Mouse (Mus musculus): ENCODE data around the gene Krt31. TPM values are rescaled to one million over a fixed set of nuclear protein-coding genes. Genes with fewer than 3 reads are reported as not detected.
A peak's percentile ranks its signal among the peaks of the same experiment; 100 is the strongest.

The Krt31 gene
- polyA plus RNA-seq, 1 experiment from 2014 or later, result 0.69 TPM

DNA sequence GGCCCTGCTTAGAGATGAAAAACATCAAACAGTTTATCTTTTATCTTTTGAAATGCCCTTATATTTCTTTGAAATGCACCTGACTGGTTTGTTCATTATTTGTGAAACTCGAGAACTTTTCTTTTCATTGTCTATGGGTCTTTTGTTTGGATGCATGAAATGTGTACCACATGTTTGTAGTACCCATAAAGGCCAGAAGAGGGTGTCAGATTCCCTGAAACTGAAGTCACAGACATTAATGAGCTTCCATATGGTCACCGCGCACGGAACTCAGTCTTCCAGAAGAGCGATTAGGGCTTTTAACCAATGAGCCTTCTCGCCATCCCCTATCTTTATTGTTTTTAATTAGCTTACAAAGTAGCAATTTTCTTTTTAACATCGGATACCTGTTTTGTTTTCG lies 8.5 kb upstream of the Krt31 start:
- H3K27me3 ChIP-seq (ENCODE audit: control insufficient read depth, insufficient read depth, low read length), result no peaks in the 10 kb centered on the region
- H3K27ac ChIP-seq (ENCODE audit: low read length), result no peak overlapping the region
- 78% methylated on average over 8 of the region's 8 CpGs for WGBS
- no peak overlapping the region for H3K4me3 ChIP-seq (ENCODE audit: low read depth, low read length)
- no peaks in the 10 kb centered on the region for H3K36me3 ChIP-seq (ENCODE audit: control insufficient read depth, insufficient read depth, low read length)
- no peaks in the 10 kb centered on the region for H3K9me3 ChIP-seq (ENCODE audit: control insufficient read depth, low read depth, low read length)
- H3K9ac ChIP-seq (replicated peaks; ENCODE audit: low read depth, low read length), result no peak overlapping the region
- H3K4me2 ChIP-seq (replicated peaks; ENCODE audit: low read depth, low read length), result no peak overlapping the region
- no peaks in the 10 kb centered on the region for H3K4me1 ChIP-seq (ENCODE audit: control insufficient read depth, insufficient read depth, low read length)
- no peak for ATAC-seq (ENCODE audit: insufficient number of reproducible peaks, insufficient read depth, low FRiP score, low read depth)

DNA sequence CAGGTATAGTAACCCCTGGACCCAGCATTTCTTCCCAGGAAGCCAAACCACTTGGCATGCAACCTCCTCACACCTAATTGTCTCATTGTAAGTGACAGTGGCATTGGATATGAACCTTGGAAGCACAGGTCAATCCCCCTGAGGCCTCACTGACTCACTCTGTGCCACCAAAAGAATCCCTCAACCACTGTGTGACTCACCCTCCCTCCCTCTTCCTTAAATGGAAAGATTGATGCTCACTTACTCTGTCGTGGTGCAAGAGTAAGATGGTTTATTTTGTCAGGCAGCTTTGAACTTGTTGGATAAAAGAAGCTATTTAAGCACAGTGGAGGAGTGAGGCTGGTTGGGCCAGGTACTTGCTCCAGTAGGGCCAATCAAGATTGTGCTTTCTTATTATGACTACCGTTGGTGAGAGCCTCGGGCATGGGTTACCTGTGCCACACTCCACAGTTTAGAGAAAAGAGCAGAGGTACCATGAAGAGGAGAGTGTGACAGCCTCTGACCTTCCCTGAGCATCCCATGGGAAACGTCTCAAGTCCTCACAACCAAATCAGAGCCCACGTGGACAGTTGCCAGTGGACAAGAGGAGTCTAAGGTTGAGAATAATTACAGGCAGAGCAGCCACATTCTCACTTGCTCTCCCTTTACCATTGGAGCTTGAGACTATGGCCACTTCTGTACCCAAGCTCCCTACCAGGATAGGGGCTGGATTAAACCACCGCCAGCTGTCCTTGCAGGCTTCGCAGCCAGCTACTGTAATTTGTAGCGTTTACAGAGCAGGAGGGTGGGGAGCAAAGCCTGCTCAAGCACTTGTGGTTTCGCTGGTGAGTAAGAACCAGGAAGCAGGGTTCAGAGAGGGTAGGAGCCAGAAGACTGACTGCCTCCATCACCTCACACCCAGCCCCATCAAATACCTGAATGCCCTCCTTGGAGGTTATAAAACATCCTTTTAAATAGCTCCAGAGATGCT lies 5.6 kb upstream of the Krt31 start:
- H3K36me3 ChIP-seq (ENCODE audit: control insufficient read depth, insufficient read depth, low read length), result no peaks in the 10 kb centered on the region
- H3K27ac ChIP-seq (ENCODE audit: low read length), result no peak overlapping the region
- H3K27me3 ChIP-seq (ENCODE audit: control insufficient read depth, insufficient read depth, low read length), result no peaks in the 10 kb centered on the region
- no peak overlapping the region for H3K4me2 ChIP-seq (replicated peaks; ENCODE audit: low read depth, low read length)
- ATAC-seq (ENCODE audit: insufficient number of reproducible peaks, insufficient read depth, low FRiP score, low read depth), result peak; percentile 23; the same call in 1 of the 2 replicates
- 57% methylated on average over 9 of the region's 9 CpGs for WGBS
- H3K4me1 ChIP-seq (ENCODE audit: control insufficient read depth, insufficient read depth, low read length), result no peaks in the 10 kb centered on the region
- no peaks in the 10 kb centered on the region for H3K9me3 ChIP-seq (ENCODE audit: control insufficient read depth, low read depth, low read length)
- H3K4me3 ChIP-seq (ENCODE audit: low read depth, low read length), result no peak overlapping the region
- no peak overlapping the region for H3K9ac ChIP-seq (replicated peaks; ENCODE audit: low read depth, low read length)

DNA sequence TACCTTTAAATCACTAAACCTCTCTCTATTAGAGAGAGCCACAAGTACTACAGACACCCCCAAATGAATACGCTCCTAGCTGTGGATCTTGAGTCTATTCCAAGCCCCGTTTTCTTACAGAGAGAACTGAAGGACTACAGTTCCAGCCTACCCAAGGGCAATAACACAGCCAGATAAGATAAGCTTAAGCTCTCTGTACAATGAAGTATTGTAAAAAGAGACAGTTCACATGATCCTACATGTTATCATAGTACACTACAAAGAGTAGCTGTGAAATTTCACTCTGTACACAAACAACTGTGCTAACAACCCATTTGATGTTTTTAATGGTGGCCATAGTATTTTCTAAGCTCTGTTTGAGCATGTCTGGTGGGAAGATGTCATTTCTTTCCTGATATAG lies 3.2 kb downstream of the Krt31 start:
- no peak overlapping the region for H3K4me2 ChIP-seq (replicated peaks; ENCODE audit: low read depth, low read length)
- WGBS, result 84% methylated on average over 2 of the region's 2 CpGs
- no peaks in the 10 kb centered on the region for H3K4me1 ChIP-seq (ENCODE audit: control insufficient read depth, insufficient read depth, low read length)

DNA sequence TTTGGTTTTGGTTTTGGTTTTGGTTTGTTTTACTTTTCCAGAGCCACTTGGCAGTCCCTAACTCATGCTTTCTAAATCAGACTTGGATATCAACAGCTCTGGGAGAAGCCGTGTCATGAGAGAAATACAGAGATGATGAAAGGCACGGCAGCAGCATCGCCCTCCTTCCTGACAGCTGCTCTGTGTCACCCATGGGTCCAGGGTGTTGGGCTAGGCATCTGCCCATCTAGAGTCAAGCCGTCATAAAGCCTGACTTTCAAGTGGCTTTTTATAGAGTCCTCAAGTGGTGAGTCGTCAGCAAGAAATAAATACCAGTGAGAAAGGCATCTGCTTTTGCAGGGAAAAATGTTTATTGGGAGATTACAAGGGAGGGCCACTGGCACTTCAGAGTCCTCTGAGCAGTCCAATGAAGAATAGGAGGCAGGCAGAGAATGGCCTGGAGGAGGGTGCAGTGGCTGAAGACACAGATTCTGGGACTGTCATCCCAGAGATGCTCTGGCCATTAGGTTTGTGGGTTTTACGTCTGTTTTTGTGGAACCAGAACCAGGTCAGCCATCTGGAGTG lies 4.0 kb downstream of the Krt31 start:
- Histone ChIP-seq H3K4me1 (ENCODE audit: control insufficient read depth, insufficient read depth, low read length) (no peaks in the 10 kb centered on the region), H3K4me3 (ENCODE audit: low read depth, low read length) (no peak overlapping the region), H3K36me3 (ENCODE audit: control insufficient read depth, insufficient read depth, low read length) (no peaks in the 10 kb centered on the region), H3K9me3 (ENCODE audit: control insufficient read depth, low read depth, low read length) (no peaks in the 10 kb centered on the region), H3K9ac (replicated peaks; ENCODE audit: low read depth, low read length) (no peak overlapping the region), H3K27ac (ENCODE audit: low read length) (no peak overlapping the region), H3K27me3 (ENCODE audit: control insufficient read depth, insufficient read depth, low read length) (no peaks in the 10 kb centered on the region), H3K4me2 (replicated peaks; ENCODE audit: low read depth, low read length) (no peak overlapping the region)
- no peak for ATAC-seq (ENCODE audit: insufficient number of reproducible peaks, insufficient read depth, low FRiP score, low read depth)
- WGBS, result 65% methylated on average over 6 of the region's 6 CpGs

More for the DNA sequence above, 3.2 kb downstream of the Krt31 start:
- Histone ChIP-seq H3K9ac (replicated peaks; ENCODE audit: low read depth, low read length) (no peak overlapping the region), H3K36me3 (ENCODE audit: control insufficient read depth, insufficient read depth, low read length) (no peaks in the 10 kb centered on the region), H3K4me3 (ENCODE audit: low read depth, low read length) (no peak overlapping the region), H3K27ac (ENCODE audit: low read length) (no peak overlapping the region), H3K9me3 (ENCODE audit: control insufficient read depth, low read depth, low read length) (no peaks in the 10 kb centered on the region), H3K27me3 (ENCODE audit: control insufficient read depth, insufficient read depth, low read length) (no peaks in the 10 kb centered on the region)
- ATAC-seq (ENCODE audit: insufficient number of reproducible peaks, insufficient read depth, low FRiP score, low read depth), result no peak

DNA sequence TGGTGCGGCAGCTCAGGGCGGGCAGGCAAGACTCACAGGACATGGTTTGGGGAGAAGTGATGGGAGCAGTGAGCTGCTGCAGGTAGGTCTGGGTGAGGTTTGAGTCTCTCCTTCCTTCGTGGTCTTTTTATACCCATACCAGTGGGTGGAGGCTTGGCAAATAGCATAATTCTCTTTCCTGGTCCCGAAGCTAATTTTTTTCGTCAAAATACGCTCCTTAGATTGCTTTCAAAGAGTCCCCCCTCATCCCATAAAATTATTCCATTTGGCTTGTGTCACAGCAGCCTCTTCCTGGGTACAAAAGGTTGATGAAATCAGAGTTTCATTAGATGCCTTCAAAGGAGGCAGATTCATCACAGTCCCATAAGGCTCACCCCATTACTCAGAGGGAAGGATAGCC lies 8.9 kb downstream of the Krt31 start, which contains the start of gene Krt34:
Krt34 (minus strand) TSS at position 101 of the 400 bp plus-strand sequence.
- Histone ChIP-seq H3K9ac (replicated peaks; ENCODE audit: low read depth, low read length) (no peak within 1 kb of the TSS), H3K27ac (ENCODE audit: low read length) (no peak within 1 kb of the TSS), H3K4me1 (ENCODE audit: control insufficient read depth, insufficient read depth, low read length) (no peaks in the 10 kb centered on the region), H3K4me2 (replicated peaks; ENCODE audit: low read depth, low read length) (no peak within 1 kb of the TSS), H3K27me3 (ENCODE audit: control insufficient read depth, insufficient read depth, low read length) (no peaks in the 10 kb centered on the region), H3K4me3 (ENCODE audit: low read depth, low read length) (no peak within 1 kb of the TSS), H3K36me3 (ENCODE audit: control insufficient read depth, insufficient read depth, low read length) (no peaks in the 10 kb centered on the region), H3K9me3 (ENCODE audit: control insufficient read depth, low read depth, low read length) (no peaks in the 10 kb centered on the region)
- 88% methylated on average over 6 of the region's 6 CpGs for WGBS
- ATAC-seq (ENCODE audit: insufficient number of reproducible peaks, insufficient read depth, low FRiP score, low read depth), result no peak

DNA sequence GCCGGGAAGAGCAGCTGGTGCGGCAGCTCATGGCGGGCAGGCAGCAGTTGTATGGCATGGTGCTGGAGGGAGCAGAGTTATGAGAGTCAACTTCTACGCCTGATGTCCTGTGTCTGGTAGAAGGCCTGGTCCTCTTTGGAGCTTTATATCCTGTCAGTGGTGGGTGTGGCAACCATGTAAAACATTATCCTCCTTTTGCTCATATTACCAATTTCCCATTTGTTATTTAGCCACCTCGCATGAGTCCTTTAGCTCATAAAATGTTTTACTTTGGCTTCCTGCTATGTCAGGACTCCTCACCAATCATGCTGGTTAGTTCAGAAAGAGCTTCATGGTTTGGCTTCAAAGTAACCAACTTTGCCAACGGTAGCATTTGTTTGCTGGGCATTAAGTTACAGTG lies 20.6 kb downstream of the Krt31 start, which contains the start of gene Krt33b:
Krt33b (minus strand) TSS at position 101 of the 400 bp plus-strand sequence.
- H3K4me1 ChIP-seq (ENCODE audit: control insufficient read depth, insufficient read depth, low read length), result no peaks in the 10 kb centered on the region
- H3K36me3 ChIP-seq (ENCODE audit: control insufficient read depth, insufficient read depth, low read length), result no peaks in the 10 kb centered on the region
- H3K27ac ChIP-seq (ENCODE audit: low read length), result no peak within 1 kb of the TSS
- H3K27me3 ChIP-seq (ENCODE audit: control insufficient read depth, insufficient read depth, low read length), result no peaks in the 10 kb centered on the region
- ATAC-seq (ENCODE audit: insufficient number of reproducible peaks, insufficient read depth, low FRiP score, low read depth), result no peak
- H3K9ac ChIP-seq (replicated peaks; ENCODE audit: low read depth, low read length), result no peak within 1 kb of the TSS
- H3K9me3 ChIP-seq (ENCODE audit: control insufficient read depth, low read depth, low read length), result no peaks in the 10 kb centered on the region
- WGBS, result 88% methylated on average over 6 of the region's 6 CpGs
- H3K4me2 ChIP-seq (replicated peaks; ENCODE audit: low read depth, low read length), result no peak within 1 kb of the TSS
- H3K4me3 ChIP-seq (ENCODE audit: low read depth, low read length), result no peak within 1 kb of the TSS

DNA sequence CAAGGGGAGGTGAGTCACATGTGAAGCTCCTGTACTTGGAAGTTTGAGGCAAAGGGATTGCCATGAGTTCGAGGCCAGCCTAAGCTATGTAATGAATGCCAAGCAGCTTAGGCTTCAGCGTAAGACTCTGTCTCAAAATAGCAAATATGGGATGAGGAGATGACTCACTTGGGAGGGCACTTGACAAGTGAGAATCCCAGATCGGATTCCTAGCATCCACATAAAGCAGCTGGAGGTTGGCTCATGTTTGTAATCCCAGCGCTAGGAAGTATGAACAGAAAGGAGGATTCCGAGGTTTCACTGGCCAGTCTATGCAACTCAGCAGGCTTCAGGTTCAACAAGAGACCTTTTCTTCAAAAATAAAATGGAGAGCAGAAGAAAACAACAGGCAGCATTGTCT lies 28.9 kb downstream of the Krt31 start:
- Histone ChIP-seq H3K9me3 (ENCODE audit: control insufficient read depth, low read depth, low read length) (no peaks in the 10 kb centered on the region), H3K4me2 (replicated peaks; ENCODE audit: low read depth, low read length) (no peak overlapping the region), H3K36me3 (ENCODE audit: control insufficient read depth, insufficient read depth, low read length) (no peaks in the 10 kb centered on the region), H3K4me1 (ENCODE audit: control insufficient read depth, insufficient read depth, low read length) (no peaks in the 10 kb centered on the region), H3K27me3 (ENCODE audit: control insufficient read depth, insufficient read depth, low read length) (no peaks in the 10 kb centered on the region), H3K4me3 (ENCODE audit: low read depth, low read length) (no peak overlapping the region), H3K9ac (replicated peaks; ENCODE audit: low read depth, low read length) (no peak overlapping the region), H3K27ac (ENCODE audit: low read length) (no peak overlapping the region)
- 67% methylated on average over 5 of the region's 5 CpGs for WGBS
- ATAC-seq (ENCODE audit: insufficient number of reproducible peaks, insufficient read depth, low FRiP score, low read depth), result no peak

DNA sequence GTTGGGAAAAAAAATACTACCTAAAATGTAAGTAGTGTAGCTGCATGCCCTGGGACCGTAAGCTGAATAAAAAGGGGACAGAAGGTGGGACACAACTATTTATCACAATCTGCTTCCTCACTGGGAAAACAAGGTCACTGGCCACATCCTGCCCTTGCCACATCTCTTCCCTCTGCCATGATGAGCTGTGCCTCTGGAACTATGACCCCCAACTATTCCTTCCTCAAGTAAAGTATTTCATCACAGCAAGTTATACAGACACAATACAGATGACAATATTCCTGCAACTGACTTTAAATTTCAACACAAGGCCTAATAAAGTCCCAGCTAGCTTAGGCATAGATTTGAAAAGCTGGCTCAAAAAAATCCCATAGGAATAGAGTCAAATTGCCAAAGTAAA lies 30.9 kb downstream of the Krt31 start:
- ATAC-seq (ENCODE audit: insufficient number of reproducible peaks, insufficient read depth, low FRiP score, low read depth), result no peak
- no peaks in the 10 kb centered on the region for H3K36me3 ChIP-seq (ENCODE audit: control insufficient read depth, insufficient read depth, low read length)
- H3K27ac ChIP-seq (ENCODE audit: low read length), result no peak overlapping the region
- H3K4me2 ChIP-seq (replicated peaks; ENCODE audit: low read depth, low read length), result no peak overlapping the region
- 83% methylated on average over 1 of the region's 1 CpGs for WGBS
- H3K9ac ChIP-seq (replicated peaks; ENCODE audit: low read depth, low read length), result no peak overlapping the region
- H3K4me3 ChIP-seq (ENCODE audit: low read depth, low read length), result no peak overlapping the region
- no peaks in the 10 kb centered on the region for H3K27me3 ChIP-seq (ENCODE audit: control insufficient read depth, insufficient read depth, low read length)
- H3K4me1 ChIP-seq (ENCODE audit: control insufficient read depth, insufficient read depth, low read length), result no peaks in the 10 kb centered on the region
- H3K9me3 ChIP-seq (ENCODE audit: control insufficient read depth, low read depth, low read length), result no peaks in the 10 kb centered on the region
